Mouse (Mus musculus) fibroblast of lung, adult 2 months (primary cell): ENCODE data around the gene Dlgap5.

Experiments used
- DNase-seq: peaks from one replicate; pipeline ENCODE4 v3.0.0-alpha.2; 2011; ENCODE audit warnings: low read depth

Gene Dlgap5

GRCm38 (mm10) chr14:47395462-47396026 lies 22.7 kb downstream of the Dlgap5 start:
- DNase-seq: no peak

- no peak for DNase-seq
These were observed 23.2 kb downstream of the Dlgap5 start for GRCm38 (mm10) chr14:47395007-47395406.

GRCm38 (mm10) chr14:47393354-47394094 lies 24.7 kb downstream of the Dlgap5 start:
- no peak for DNase-seq

- no peak for DNase-seq
These were observed 32.1 kb downstream of the Dlgap5 start for GRCm38 (mm10) chr14:47386125-47386524.

- DNase-seq: no peak
These were observed 33.6 kb downstream of the Dlgap5 start for GRCm38 (mm10) chr14:47384653-47385052.

GRCm38 (mm10) chr14:47383911-47384310 lies 34.3 kb downstream of the Dlgap5 start:
- no peak for DNase-seq

GRCm38 (mm10) chr14:47378336-47378735 lies 39.9 kb downstream of the Dlgap5 start:
- peak; percentile 60 for DNase-seq

GRCm38 (mm10) chr14:47376526-47376925 lies 41.7 kb downstream of the Dlgap5 start:
- DNase-seq: peak; percentile 56

- peak; percentile 80 for DNase-seq
These were observed 44.2 kb downstream of the Dlgap5 start for GRCm38 (mm10) chr14:47373728-47374678.

GRCm38 (mm10) chr14:47371689-47372088 lies 46.5 kb downstream of the Dlgap5 start:
- DNase-seq: peak; percentile 70

GRCm38 (mm10) chr14:47370790-47371189 lies 47.4 kb downstream of the Dlgap5 start:
- DNase-seq: no peak

GRCm38 (mm10) chr14:47369741-47370140 lies 48.5 kb downstream of the Dlgap5 start:
- no peak for DNase-seq

GRCm38 (mm10) chr14:47367461-47367860 lies 50.7 kb downstream of the Dlgap5 start, which contains the start of gene Lgals3:
Gene Lgals3, plus strand, starts transcription at chr14:47367751.
- DNase-seq: peak; percentile 51

GRCm38 (mm10) chr14:47366881-47367321 lies 51.3 kb downstream of the Dlgap5 start:
- peak; percentile 88 for DNase-seq

GRCm38 (mm10) chr14:47364742-47365449 lies 53.3 kb downstream of the Dlgap5 start:
- no peak for DNase-seq

GRCm38 (mm10) chr14:47361899-47362298 lies 56.3 kb downstream of the Dlgap5 start:
- no peak for DNase-seq

GRCm38 (mm10) chr14:47361418-47361817 lies 56.8 kb downstream of the Dlgap5 start:
- DNase-seq: no peak

GRCm38 (mm10) chr14:47359610-47360009 lies 58.6 kb downstream of the Dlgap5 start:
- no peak for DNase-seq

GRCm38 (mm10) chr14:47356622-47357021 lies 61.6 kb downstream of the Dlgap5 start:
- no peak for DNase-seq

GRCm38 (mm10) chr14:47354948-47355347 lies 63.3 kb downstream of the Dlgap5 start:
- no peak for DNase-seq

- no peak for DNase-seq
These were observed 64.1 kb downstream of the Dlgap5 start for GRCm38 (mm10) chr14:47354111-47354577.

GRCm38 (mm10) chr14:47353240-47353639 lies 65.0 kb downstream of the Dlgap5 start:
- DNase-seq: no peak
